Mouse (Mus musculus) cortical plate, adult 2 months (tissue): ENCODE data around the gene Gpd1. TPM values are rescaled to one million over a fixed set of nuclear protein-coding genes. Genes with fewer than 3 reads are reported as not detected.
"Not testable (repeated sequence)": the region's sequence is repeated elsewhere in the genome, so short reads cannot be mapped to it uniquely, and the experiment has no call there.

Source experiments
- H3K27ac ChIP-seq: fragments of 200-500 bp; 2 replicates; pipeline ENCODE4 v1.5.1; 2012; ENCODE audit warnings: low read length, control low read depth, inconsistent platforms; ENCODE audit not compliant: insufficient read depth
- H3K4me1 ChIP-seq: fragments of 200-500 bp; 2 replicates; pipeline ENCODE4 v1.6.1; 2011; ENCODE audit warnings: low read length; ENCODE audit not compliant: control insufficient read depth, insufficient read depth
- H3K4me3 ChIP-seq: fragments of 200-500 bp; 2 replicates; pipeline ENCODE4 v1.5.1; 2011; ENCODE audit warnings: mild to moderate bottlenecking, low read length, control low read depth; ENCODE audit not compliant: insufficient read depth
- CTCF ChIP-seq: fragments of 200-500 bp; IDR thresholded peaks from 2 replicates; pipeline ENCODE4 v1.5.1; 2011; ENCODE audit warnings: mild to moderate bottlenecking, control low read depth, low read length; ENCODE audit not compliant: insufficient read depth; ENCODE audit errors: extremely low read depth
- POLR2A ChIP-seq: fragments of 200-500 bp; IDR thresholded peaks from 2 replicates; pipeline ENCODE4 v1.6.1; 2011; ENCODE audit warnings: mild to moderate bottlenecking, low read length, control low read depth; ENCODE audit not compliant: insufficient read depth; ENCODE audit errors: extremely low read depth
- polyA plus RNA-seq: library from polyadenylated mRNA; depleted of rRNA; stranded (reverse); fragments of >200 nt; gene quantifications from 2 replicates; pipeline ENCODE4 v1.2.3, GENCODE M21; 2012; rRNA removed

Gpd1 gene
- polyA plus RNA-seq, 1 experiment: 55.3 TPM

GRCm38 (mm10) chr15:99767467-99767866, 50.2 kb downstream of the Gpd1 start:
- TF ChIP-seq CTCF (no peak), POLR2A (no peak)
- no peak overlapping the region for H3K27ac ChIP-seq

GRCm38 (mm10) chr15:99768761-99769160, 51.4 kb downstream of the Gpd1 start:
- no peak for TF ChIP-seq CTCF
- TF ChIP-seq POLR2A: no peak
- H3K4me1 ChIP-seq: no peaks in the 10 kb centered on the region; the same call in 1 of the 2 replicates
- no peak overlapping the region for H3K4me3 ChIP-seq
- no peak overlapping the region for H3K27ac ChIP-seq

More at GRCm38 (mm10) chr15:99767467-99767866, 50.2 kb downstream of the Gpd1 start:
- Histone ChIP-seq H3K4me3 (no peak overlapping the region), H3K4me1 (no peaks in the 10 kb centered on the region; the same call in 1 of the 2 replicates)

GRCm38 (mm10) chr15:99771004-99771500, 53.7 kb downstream of the Gpd1 start:
- no peak overlapping the region for H3K27ac ChIP-seq
- TF ChIP-seq CTCF (no peak), POLR2A (no peak)

GRCm38 (mm10) chr15:99771601-99772276, 54.4 kb downstream of the Gpd1 start:
- H3K4me1 ChIP-seq: no peaks in the 10 kb centered on the region; the same call in 1 of the 2 replicates
- no peak for TF ChIP-seq POLR2A
- no peak for TF ChIP-seq CTCF
- H3K4me3 ChIP-seq: peak overlapping the region; percentile 52
- peak overlapping the region; percentile 79 for H3K27ac ChIP-seq

More at GRCm38 (mm10) chr15:99771004-99771500, 53.7 kb downstream of the Gpd1 start:
- H3K4me3 ChIP-seq: peak overlapping the region; percentile 52
- H3K4me1 ChIP-seq: no peaks in the 10 kb centered on the region; the same call in 1 of the 2 replicates

- TF ChIP-seq POLR2A (peak; percentile 87), CTCF (no peak)
- Histone ChIP-seq H3K27ac (peak overlapping the region; percentile 79), H3K4me1 (no peaks in the 10 kb centered on the region; the same call in 1 of the 2 replicates), H3K4me3 (peak overlapping the region; percentile 52)
These were observed 55.1 kb downstream of the Gpd1 start for GRCm38 (mm10) chr15:99772277-99772880.

- peak within 1 kb of the TSS; percentile 79 for H3K27ac ChIP-seq
- H3K4me1 ChIP-seq: not testable (repeated sequence)
- peak within 1 kb of the TSS; percentile 52 for H3K4me3 ChIP-seq
These were observed 55.4 kb downstream of the Gpd1 start, which contains the start of gene Cers5 for GRCm38 (mm10) chr15:99772881-99772924. TSS of gene Cers5 (minus strand) at chr15:99772885.

GRCm38 (mm10) chr15:99772925-99773324, 55.6 kb downstream of the Gpd1 start:
- Histone ChIP-seq H3K4me1 (no peaks in the 10 kb centered on the region; the same call in 1 of the 2 replicates), H3K4me3 (peak overlapping the region; percentile 52; the same call in 1 of the 2 replicates), H3K27ac (no peak overlapping the region)
- TF ChIP-seq POLR2A (no peak), CTCF (no peak)

Other genes with a start within 250 kb of the Gpd1 start
- 5.1 and 5.3 TPM in 2 replicates for gene Bcdin3d, start 242.8 kb upstream of the Gpd1 start, polyA plus RNA-seq
- gene Faim2, start 189.3 kb upstream of the Gpd1 start, polyA plus RNA-seq: 162 and 172 TPM in 2 replicates
- 0.09 and 0.21 TPM in 2 replicates for gene Aqp2, start 138.5 kb upstream of the Gpd1 start, polyA plus RNA-seq
- 0.40 and 0.58 TPM in 2 replicates for gene Aqp5, start 126.7 kb upstream of the Gpd1 start, polyA plus RNA-seq
- 0.46 and 0.62 TPM in 2 replicates for gene Aqp6, start 116.1 kb upstream of the Gpd1 start, polyA plus RNA-seq
- gene Racgap1, start 65.9 kb upstream of the Gpd1 start, polyA plus RNA-seq: 10.3 and 13.3 TPM in 2 replicates
- gene Asic1, start 47.1 kb upstream of the Gpd1 start, polyA plus RNA-seq: 54.1 and 59.0 TPM in 2 replicates
- 150 and 157 TPM in 2 replicates for gene Smarcd1, start 15.4 kb upstream of the Gpd1 start, polyA plus RNA-seq
- 1.3 and 1.8 TPM in 2 replicates for gene Gm17349, start 12.0 kb upstream of the Gpd1 start, polyA plus RNA-seq
- gene Cox14, start 8.1 kb downstream of the Gpd1 start, polyA plus RNA-seq: 226 and 237 TPM in 2 replicates
- 42.5 and 44.5 TPM in 2 replicates for gene Cers5, start 55.4 kb downstream of the Gpd1 start, polyA plus RNA-seq
- 12.1 and 12.4 TPM in 2 replicates for gene Lima1, start 157.9 kb downstream of the Gpd1 start, polyA plus RNA-seq
- gene Fam186a, start 249.5 kb downstream of the Gpd1 start, polyA plus RNA-seq: 0.04 TPM in 2 replicates